9 mouse cellular contexts compared by ENCODE assay signal in genomic region chr12:21139560-21139959, GRCm38 (mm10).
DNase-seq lines count a peak whose midpoint lies in the region; ATAC-seq lines count a peak whose summit lies in the region.
"Had no signal": no experiment of that assay in that cellular context is flagged by ENCODE, and none has a peak within 500 bp of the region (broad histone marks: within the 10 kb centered on the region; RNA-seq: fewer than 3 reads in every experiment).

No protein-coding gene starts in this region.

- intact Hi-C loops in heart, postnatal 25 days (cut with DNase I) = loop anchor here (2.0 kb wide), 1 partner anchor 27 kb away; no protein-coding TSS in a partner anchor

- DNase-seq in heart, adult 11 months = peak; percentile 95
- no peak for DNase-seq in heart, postnatal 25 days (ENCODE audit: low spot score)
- peak; percentile 40 to 61 for DNase-seq in kidney, postnatal 4 days
- DNase-seq in kidney, adult 8-10 months = no peak
- DNase-seq in brain, adult 2 months (ENCODE audit: low read depth, low spot score) = peak; percentile 38
- DNase-seq in heart, postnatal 4 days = peak; percentile 60
- DNase-seq in urinary bladder, postnatal 10 days (ENCODE audit: low spot score) = no peak

- no peak for ATAC-seq in erythroblast, adult 5-6 weeks (replicated peaks; ENCODE audit: low FRiP score, poor library complexity, severe bottlenecking)
- ATAC-seq: activated CD4-positive, CD25-positive, alpha-beta regulatory T cell, adult 4 months had no signal

Comparison
In these comparisons a context has a peak if more than half of its experiments do, and no peak if none do; other contexts are left out.
1. DNase-seq: peak in heart, adult 11 months (single experiment), kidney, postnatal 4 days (2 of 2), brain, adult 2 months (single experiment) and heart, postnatal 4 days (single experiment); none in heart, postnatal 25 days (single experiment), kidney, adult 8-10 months (0 of 2) and urinary bladder, postnatal 10 days (single experiment).